Mouse (Mus musculus): Measurements from ENCODE around the gene Ghsr. TPM values are rescaled to one million over a fixed set of nuclear protein-coding genes. Genes with fewer than 3 reads are reported as not detected.

The Ghsr gene
- polyA plus RNA-seq, 1 experiment from 2014 or later = 0.14 TPM

DNA sequence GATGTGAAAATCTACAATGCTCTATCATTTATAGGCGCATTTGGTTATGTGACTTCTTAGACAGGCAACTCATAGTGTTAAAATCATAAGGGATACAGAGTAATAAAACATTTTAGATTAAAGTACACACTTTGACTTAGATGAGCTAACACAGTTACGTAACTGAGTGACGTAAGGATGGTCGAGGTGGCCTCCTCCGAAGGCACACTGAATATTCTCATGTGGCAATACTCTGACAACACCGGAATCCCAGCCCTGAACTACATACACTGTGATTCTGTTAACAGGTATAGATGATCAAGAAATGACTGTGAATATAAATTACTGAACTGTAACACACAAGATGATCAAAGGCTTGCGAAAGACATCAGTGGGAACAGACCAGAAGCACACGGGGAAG lies 47.5 kb downstream of the Ghsr start:
- Histone ChIP-seq H3K9me3 (ENCODE audit: control insufficient read depth, low read length) (no peaks in the 10 kb centered on the region), H3K27me3 (ENCODE audit: control insufficient read depth, insufficient read depth, low read length) (no peaks in the 10 kb centered on the region), H3K4me2 (replicated peaks; ENCODE audit: low read depth, low read length) (no peak overlapping the region), H3K36me3 (ENCODE audit: control insufficient read depth, insufficient read depth, low read length) (no peaks in the 10 kb centered on the region), H3K9ac (ENCODE audit: low read depth, low read length) (no peak overlapping the region), H3K4me3 (ENCODE audit: low read depth, low read length) (no peak overlapping the region), H3K4me1 (replicated peaks; ENCODE audit: control insufficient read depth, insufficient read depth, low read length) (no peaks in the 10 kb centered on the region), H3K27ac (ENCODE audit: low read depth, low read length) (no peak overlapping the region)
- no peak for DNase-seq (ENCODE audit: low spot score)
- no peak for ATAC-seq (ENCODE audit: low FRiP score)
- WGBS = 91% methylated on average over 8 of the region's 8 CpGs

DNA sequence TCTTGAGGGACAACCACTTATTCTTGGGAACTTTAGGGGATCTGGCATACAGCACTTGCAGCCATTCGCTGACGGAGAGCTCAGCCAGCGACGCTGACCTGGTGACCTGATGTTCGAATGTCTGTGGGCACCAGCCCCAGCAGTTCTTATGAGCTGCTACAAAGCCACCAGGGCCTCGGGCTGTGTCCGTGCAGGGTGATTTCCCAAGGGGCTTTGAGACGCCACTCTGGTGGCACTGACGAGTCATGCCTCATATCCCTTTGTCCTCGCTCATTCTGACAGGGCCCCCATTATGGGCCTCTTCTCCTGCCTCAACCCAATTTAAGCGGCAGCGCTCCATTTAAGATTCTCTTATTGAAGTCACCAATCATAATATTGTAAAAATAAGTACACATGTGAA lies 50.8 kb downstream of the Ghsr start:
- Histone ChIP-seq H3K27ac (ENCODE audit: low read depth, low read length) (no peak overlapping the region), H3K36me3 (ENCODE audit: control insufficient read depth, insufficient read depth, low read length) (no peaks in the 10 kb centered on the region), H3K4me2 (replicated peaks; ENCODE audit: low read depth, low read length) (no peak overlapping the region), H3K9me3 (ENCODE audit: control insufficient read depth, low read length) (no peaks in the 10 kb centered on the region), H3K9ac (ENCODE audit: low read depth, low read length) (no peak overlapping the region), H3K27me3 (ENCODE audit: control insufficient read depth, insufficient read depth, low read length) (no peaks in the 10 kb centered on the region), H3K4me1 (replicated peaks; ENCODE audit: control insufficient read depth, insufficient read depth, low read length) (no peaks in the 10 kb centered on the region), H3K4me3 (ENCODE audit: low read depth, low read length) (no peak overlapping the region)
- 54% methylated on average over 12 of the region's 12 CpGs for WGBS
- ATAC-seq (ENCODE audit: low FRiP score) (0 out of 2 replicates have a peak, but pooled peaks have one; percentile 64), DNase-seq (ENCODE audit: low spot score) (peak; percentile 32)

DNA sequence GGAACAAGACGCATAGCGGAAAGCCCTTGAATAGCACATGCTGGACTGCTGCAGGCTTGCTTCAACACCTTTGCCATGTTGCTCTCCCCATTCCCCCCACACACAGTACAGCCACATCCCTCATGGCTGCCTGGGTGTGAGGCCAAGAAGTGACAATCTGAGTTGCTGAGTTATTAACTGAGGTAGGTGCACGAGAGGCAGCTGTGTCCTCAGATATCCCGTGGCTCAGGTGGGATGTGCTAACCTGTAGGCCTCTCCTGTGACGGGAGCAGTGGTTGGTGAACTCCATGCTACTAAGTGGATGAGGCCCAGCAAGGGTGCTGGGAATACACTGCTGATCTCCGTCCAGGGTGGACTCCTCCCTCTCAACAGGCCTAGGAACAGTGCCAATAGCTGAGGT lies 51.4 kb downstream of the Ghsr start:
- Histone ChIP-seq H3K36me3 (ENCODE audit: control insufficient read depth, insufficient read depth, low read length) (no peaks in the 10 kb centered on the region), H3K4me2 (replicated peaks; ENCODE audit: low read depth, low read length) (no peak overlapping the region), H3K9ac (ENCODE audit: low read depth, low read length) (no peak overlapping the region), H3K4me3 (ENCODE audit: low read depth, low read length) (no peak overlapping the region), H3K27ac (ENCODE audit: low read depth, low read length) (no peak overlapping the region), H3K9me3 (ENCODE audit: control insufficient read depth, low read length) (no peaks in the 10 kb centered on the region), H3K4me1 (replicated peaks; ENCODE audit: control insufficient read depth, insufficient read depth, low read length) (no peaks in the 10 kb centered on the region), H3K27me3 (ENCODE audit: control insufficient read depth, insufficient read depth, low read length) (no peaks in the 10 kb centered on the region)
- 86% methylated on average over 6 of the region's 6 CpGs for WGBS
- DNase-seq (ENCODE audit: low spot score) (no peak), ATAC-seq (ENCODE audit: low FRiP score) (peak; percentile 28; the same call in 1 of the 2 replicates)

- Histone ChIP-seq H3K27me3 (ENCODE audit: control insufficient read depth, insufficient read depth, low read length) (no peaks in the 10 kb centered on the region), H3K36me3 (ENCODE audit: control insufficient read depth, insufficient read depth, low read length) (no peaks in the 10 kb centered on the region), H3K4me2 (replicated peaks; ENCODE audit: low read depth, low read length) (no peak overlapping the region), H3K27ac (ENCODE audit: low read depth, low read length) (no peak overlapping the region), H3K9me3 (ENCODE audit: control insufficient read depth, low read length) (no peaks in the 10 kb centered on the region), H3K9ac (ENCODE audit: low read depth, low read length) (no peak overlapping the region), H3K4me3 (ENCODE audit: low read depth, low read length) (no peak overlapping the region), H3K4me1 (replicated peaks; ENCODE audit: control insufficient read depth, insufficient read depth, low read length) (no peaks in the 10 kb centered on the region)
- DNase-seq (ENCODE audit: low spot score) = no peak
- no peak for ATAC-seq (ENCODE audit: low FRiP score)
- WGBS = 90% methylated on average over 11 of the region's 11 CpGs
These were observed 53.0 kb downstream of the Ghsr start for GRCm38 (mm10) chr3:27424049-27424667.

- Histone ChIP-seq H3K36me3 (ENCODE audit: control insufficient read depth, insufficient read depth, low read length) (no peaks in the 10 kb centered on the region), H3K27ac (ENCODE audit: low read depth, low read length) (no peak overlapping the region), H3K4me2 (replicated peaks; ENCODE audit: low read depth, low read length) (no peak overlapping the region), H3K9me3 (ENCODE audit: control insufficient read depth, low read length) (no peaks in the 10 kb centered on the region), H3K27me3 (ENCODE audit: control insufficient read depth, insufficient read depth, low read length) (no peaks in the 10 kb centered on the region), H3K9ac (ENCODE audit: low read depth, low read length) (no peak overlapping the region), H3K4me3 (ENCODE audit: low read depth, low read length) (no peak overlapping the region), H3K4me1 (replicated peaks; ENCODE audit: control insufficient read depth, insufficient read depth, low read length) (no peaks in the 10 kb centered on the region)
- 89% methylated on average over 6 of the region's 6 CpGs for WGBS
- ATAC-seq (ENCODE audit: low FRiP score) (no peak), DNase-seq (ENCODE audit: low spot score) (no peak)
These were observed 56.3 kb downstream of the Ghsr start for GRCm38 (mm10) chr3:27427406-27427805.

Other genes starting within 250 kb of the Ghsr start
- 76.7 and 90.3 TPM in 2 replicates for gene Ect2, start 217.5 kb upstream of the Ghsr start, polyA plus RNA-seq (2014; fragmentation: Nextera tagmentation; extraction: Ambion mirVana)
- gene Nceh1, start 188.4 kb upstream of the Ghsr start, polyA plus RNA-seq (2014; fragmentation: Nextera tagmentation; extraction: Ambion mirVana) = 3.0 and 4.6 TPM in 2 replicates
- not detected in 2 replicates for gene Tnfsf10, start 54.3 kb upstream of the Ghsr start, polyA plus RNA-seq (2014; fragmentation: Nextera tagmentation; extraction: Ambion mirVana)